Mouse (Mus musculus): ENCODE results near the gene Ccl22. TPM values are rescaled to one million over a fixed set of nuclear protein-coding genes. Genes with fewer than 3 reads are reported as not detected.

Ccl22 gene
- polyA plus RNA-seq, 1 experiment from 2014 or later, result not detected

DNA sequence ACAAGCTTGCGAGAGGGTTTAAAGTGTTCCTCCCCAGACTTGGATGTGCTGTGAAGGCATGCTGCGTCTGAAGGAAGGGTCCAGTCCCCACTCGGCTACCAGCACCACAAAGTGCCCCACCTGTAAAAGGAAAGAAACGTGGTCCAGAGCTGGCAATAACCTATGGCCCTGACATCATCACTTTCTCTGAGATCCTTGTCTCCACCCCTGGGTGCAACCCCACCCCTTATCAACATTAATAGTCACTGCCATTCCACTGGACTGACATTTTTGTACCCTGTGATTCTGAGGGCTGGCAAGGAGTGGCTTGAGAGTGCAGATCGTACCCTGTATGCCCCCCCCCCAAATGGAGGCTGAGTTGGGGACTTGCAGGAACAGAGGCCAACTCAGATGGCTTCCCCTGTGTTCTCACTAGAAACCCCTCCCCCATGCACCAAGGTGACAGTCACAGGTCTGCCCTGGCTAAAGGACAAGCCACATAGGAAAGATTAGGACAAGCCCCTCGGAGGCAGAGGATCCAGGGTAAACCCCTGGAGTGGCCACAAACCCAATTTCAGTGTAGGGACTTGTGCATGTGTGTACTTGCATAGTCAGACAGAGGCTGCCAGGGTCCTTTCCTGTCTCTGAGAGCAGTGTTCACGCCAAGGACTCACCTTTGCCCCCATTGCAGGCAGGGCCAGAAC is 35.9 kb downstream of the Ccl22 start:
- Histone ChIP-seq H3K4me2 (peak overlapping the region; percentile 35), H3K27ac (peak overlapping the region; percentile 49; the same call in 1 of the 2 replicates), H3K27me3 (no peaks in the 10 kb centered on the region), H3K9ac (no peak overlapping the region), H3K4me3 (replicated peaks) (no peak overlapping the region), H3K9me3 (replicated peaks) (no peaks in the 10 kb centered on the region), H3K4me1 (peaks cover 31% of the 10 kb centered on the region), H3K36me3 (no peaks in the 10 kb centered on the region)
- WGBS, result 62% methylated on average over 7 of the region's 7 CpGs
- ATAC-seq (replicated peaks; ENCODE audit: low FRiP score), result peak; percentile 7; the same call in 1 of the 2 replicates

GRCm38 (mm10) chr8:94781838-94782235 is 36.4 kb downstream of the Ccl22 start:
- Histone ChIP-seq H3K4me2 (peak overlapping the region; percentile 35), H3K9me3 (replicated peaks) (no peaks in the 10 kb centered on the region), H3K27ac (peak overlapping the region; percentile 49), H3K27me3 (no peaks in the 10 kb centered on the region), H3K9ac (no peak overlapping the region), H3K4me3 (replicated peaks) (no peak overlapping the region), H3K36me3 (no peaks in the 10 kb centered on the region), H3K4me1 (peaks cover 31% of the 10 kb centered on the region)
- WGBS, result 8% methylated on average over 11 of the region's 11 CpGs
- ATAC-seq (replicated peaks; ENCODE audit: low FRiP score), result peak; percentile 89

GRCm38 (mm10) chr8:94783890-94784289 is 38.5 kb downstream of the Ccl22 start:
- 65% methylated on average over 4 of the region's 4 CpGs for WGBS
- Histone ChIP-seq H3K4me1 (peaks cover 29% of the 10 kb centered on the region), H3K4me2 (no peak overlapping the region), H3K27ac (no peak overlapping the region), H3K27me3 (no peaks in the 10 kb centered on the region), H3K9me3 (replicated peaks) (no peaks in the 10 kb centered on the region), H3K9ac (no peak overlapping the region), H3K36me3 (no peaks in the 10 kb centered on the region), H3K4me3 (replicated peaks) (no peak overlapping the region)
- no peak for ATAC-seq (replicated peaks; ENCODE audit: low FRiP score)

- H3K4me1 ChIP-seq, result peaks cover 22% of the 10 kb centered on the region
- H3K4me2 ChIP-seq, result no peak overlapping the region
- no peak overlapping the region for H3K9ac ChIP-seq
- ATAC-seq (replicated peaks; ENCODE audit: low FRiP score), result no peak
- H3K27me3 ChIP-seq, result no peaks in the 10 kb centered on the region
- H3K27ac ChIP-seq, result peak overlapping the region; percentile 28; the same call in 1 of the 2 replicates
- H3K9me3 ChIP-seq (replicated peaks), result no peaks in the 10 kb centered on the region
- H3K4me3 ChIP-seq (replicated peaks), result no peak overlapping the region
- no peaks in the 10 kb centered on the region for H3K36me3 ChIP-seq
- 62% methylated on average over 12 of the region's 12 CpGs for WGBS
Observed at GRCm38 (mm10) chr8:94785247-94785985, 40.0 kb downstream of the Ccl22 start.

- WGBS, result 69% methylated on average over 6 of the region's 6 CpGs
- Histone ChIP-seq H3K9me3 (replicated peaks) (no peaks in the 10 kb centered on the region), H3K4me3 (replicated peaks) (no peak overlapping the region), H3K27me3 (no peaks in the 10 kb centered on the region), H3K4me1 (peaks cover 18% of the 10 kb centered on the region), H3K36me3 (no peaks in the 10 kb centered on the region), H3K4me2 (no peak overlapping the region), H3K27ac (no peak overlapping the region), H3K9ac (no peak overlapping the region)
- ATAC-seq (replicated peaks; ENCODE audit: low FRiP score), result no peak
Observed at GRCm38 (mm10) chr8:94785995-94786595, 40.7 kb downstream of the Ccl22 start.

- peaks cover 10% of the 10 kb centered on the region for H3K4me1 ChIP-seq
- peak; percentile 83 for ATAC-seq (replicated peaks; ENCODE audit: low FRiP score)
- H3K9ac ChIP-seq, result no peak overlapping the region
- H3K27ac ChIP-seq, result peak overlapping the region; percentile 75
- H3K4me2 ChIP-seq, result no peak overlapping the region
- WGBS, result 59% methylated on average over 15 of the region's 15 CpGs
- no peak overlapping the region for H3K4me3 ChIP-seq (replicated peaks)
- no peaks in the 10 kb centered on the region for H3K27me3 ChIP-seq
- H3K36me3 ChIP-seq, result no peaks in the 10 kb centered on the region
- no peaks in the 10 kb centered on the region for H3K9me3 ChIP-seq (replicated peaks)
Observed at GRCm38 (mm10) chr8:94787524-94788501, 42.4 kb downstream of the Ccl22 start.

- 71% methylated on average over 10 of the region's 10 CpGs for WGBS
- no peak overlapping the region for H3K4me2 ChIP-seq
- no peak overlapping the region for H3K4me3 ChIP-seq (replicated peaks)
- H3K4me1 ChIP-seq, result peaks cover 10% of the 10 kb centered on the region
- H3K36me3 ChIP-seq, result no peaks in the 10 kb centered on the region
- no peak overlapping the region for H3K9ac ChIP-seq
- no peaks in the 10 kb centered on the region for H3K9me3 ChIP-seq (replicated peaks)
- no peak for ATAC-seq (replicated peaks; ENCODE audit: low FRiP score)
- no peaks in the 10 kb centered on the region for H3K27me3 ChIP-seq
- H3K27ac ChIP-seq, result no peak overlapping the region
Observed at GRCm38 (mm10) chr8:94789256-94789955, 44.0 kb downstream of the Ccl22 start.

GRCm38 (mm10) chr8:94794368-94794767 is 49.0 kb downstream of the Ccl22 start:
- H3K27ac ChIP-seq, result no peak overlapping the region
- ATAC-seq (replicated peaks; ENCODE audit: low FRiP score), result no peak
- H3K4me2 ChIP-seq, result no peak overlapping the region
- no peaks in the 10 kb centered on the region for H3K27me3 ChIP-seq
- no peak overlapping the region for H3K9ac ChIP-seq
- no peaks in the 10 kb centered on the region for H3K9me3 ChIP-seq (replicated peaks)
- no peaks in the 10 kb centered on the region for H3K36me3 ChIP-seq
- WGBS, result 84% methylated on average over 4 of the region's 4 CpGs
- H3K4me1 ChIP-seq, result no peaks in the 10 kb centered on the region
- no peak overlapping the region for H3K4me3 ChIP-seq (replicated peaks)

- 93% methylated on average over 2 of the region's 2 CpGs for WGBS
- ATAC-seq (replicated peaks; ENCODE audit: low FRiP score), result no peak
- Histone ChIP-seq H3K4me3 (replicated peaks) (no peak overlapping the region), H3K27ac (no peak overlapping the region), H3K36me3 (no peaks in the 10 kb centered on the region), H3K9me3 (replicated peaks) (no peaks in the 10 kb centered on the region), H3K4me1 (no peaks in the 10 kb centered on the region), H3K27me3 (no peaks in the 10 kb centered on the region), H3K4me2 (no peak overlapping the region), H3K9ac (no peak overlapping the region)
Observed at GRCm38 (mm10) chr8:94794782-94795181, 49.4 kb downstream of the Ccl22 start.

DNA sequence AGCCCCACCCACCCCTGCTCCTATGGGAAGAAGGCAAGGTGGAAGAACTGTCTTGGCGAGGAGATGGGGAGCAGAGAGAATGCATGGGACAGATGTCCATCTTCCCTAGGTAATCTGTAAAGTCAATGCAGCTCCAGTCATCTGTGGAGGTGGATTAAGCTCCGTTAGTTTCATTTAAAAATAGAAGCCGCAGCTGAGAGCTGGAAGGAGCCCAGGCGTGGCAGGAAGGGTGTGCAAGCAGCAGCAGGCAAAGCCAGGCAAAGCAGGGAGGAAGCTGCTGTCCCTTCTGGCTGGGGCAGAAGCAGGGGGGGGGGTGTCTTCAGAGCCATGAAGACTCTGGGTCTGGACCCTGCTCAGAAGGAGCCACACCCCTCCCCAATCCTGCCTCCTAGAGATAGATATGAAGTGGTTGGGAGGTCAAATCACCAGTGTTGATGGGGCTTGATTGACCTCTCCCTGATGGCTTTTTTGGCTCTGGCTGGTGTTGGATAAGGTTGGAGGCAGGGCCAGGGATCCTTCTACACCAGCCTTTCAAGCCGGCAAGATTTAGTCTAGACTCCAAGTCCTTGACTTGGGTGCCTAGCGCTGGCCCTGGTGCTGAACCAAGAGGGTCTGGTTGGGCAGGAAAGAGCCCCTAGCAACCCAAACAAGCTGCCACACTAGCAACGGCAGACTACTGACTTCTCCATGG is 55.0 kb downstream of the Ccl22 start:
- Histone ChIP-seq H3K36me3 (no peaks in the 10 kb centered on the region), H3K4me1 (peaks cover 9% of the 10 kb centered on the region; the same call in 1 of the 2 replicates), H3K4me3 (replicated peaks) (no peak overlapping the region), H3K9me3 (replicated peaks) (no peaks in the 10 kb centered on the region), H3K27ac (no peak overlapping the region), H3K4me2 (no peak overlapping the region), H3K27me3 (no peaks in the 10 kb centered on the region), H3K9ac (no peak overlapping the region)
- WGBS, result 60% methylated on average over 7 of the region's 7 CpGs
- ATAC-seq (replicated peaks; ENCODE audit: low FRiP score), result no peak

Data from kidney, embryonic 15.5 days (tissue).